Mouse (Mus musculus): ENCODE results near the gene Atraid. TPM values are rescaled to one million over a fixed set of nuclear protein-coding genes. Genes with fewer than 3 reads are reported as not detected.

The Atraid gene
- total and polyA plus RNA-seq, 3 experiments, result 37.2 to 58.0 TPM; not detected in 1

DNA sequence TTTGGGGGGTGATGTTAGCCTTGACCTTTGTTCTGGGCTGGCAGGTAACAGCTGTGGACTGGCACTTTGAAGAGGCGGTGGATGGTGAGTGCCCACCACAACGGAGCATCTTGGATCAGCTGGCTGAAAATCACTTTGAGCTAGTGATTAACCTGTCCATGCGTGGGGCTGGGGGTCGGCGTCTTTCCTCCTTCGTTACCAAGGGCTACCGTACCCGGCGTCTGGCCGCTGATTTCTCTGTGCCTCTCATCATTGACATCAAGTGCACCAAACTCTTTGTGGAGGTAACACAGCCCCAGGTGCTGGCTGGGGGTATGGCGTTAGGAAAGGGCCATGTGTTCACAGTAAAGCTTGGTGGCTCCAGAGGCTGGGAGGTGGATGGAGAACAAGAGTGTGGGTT is 23.7 kb downstream of the Atraid start:
- DNase-seq (ENCODE audit: low read depth, low spot score), result no peak
- Histone ChIP-seq H3K9me3 (replicated peaks; ENCODE audit: insufficient read depth, low read length) (no peaks in the 10 kb centered on the region), H3K27ac (ENCODE audit: control insufficient read depth, low read depth, low read length) (no peak overlapping the region), H3K27me3 (ENCODE audit: control insufficient read depth in 1 of 2, insufficient read depth in 2 of 2, low read length in 2 of 2) (no peaks in the 10 kb centered on the region), H3K4me3 (ENCODE audit: control insufficient read depth in 1 of 2, insufficient read depth in 1 of 2, low read depth in 2 of 2, low read length in 2 of 2) (no peak overlapping the region), H3K9ac (ENCODE audit: control insufficient read depth, low read depth, low read length, poor library complexity, severe bottlenecking) (no peak overlapping the region), H3K4me1 (ENCODE audit: control insufficient read depth in 1 of 2, insufficient read depth in 2 of 2, low read length in 2 of 2) (no peaks in the 10 kb centered on the region), H3K36me3 (ENCODE audit: control insufficient read depth in 1 of 2, insufficient read depth in 2 of 2, low read length in 2 of 2) (peaks cover 0 to 18% of the 10 kb centered on the region in 2 experiments; a peak in 2 of 4 replicates), H3K79me2 (ENCODE audit: control insufficient read depth, insufficient read depth, low read length, poor library complexity) (no peaks in the 10 kb centered on the region)
- TF ChIP-seq USF2 (IDR thresholded peaks at IDR 0.05; ENCODE audit: borderline replicate concordance in 1 of 2, insufficient read depth in 1 of 2, low read depth in 1 of 2, low read length in 2 of 2) (no peak), TAL1 (IDR thresholded peaks at IDR 0.05; ENCODE audit: low read length) (no peak), ZC3H11A (IDR thresholded peaks at IDR 0.05; ENCODE audit: low read depth, low read length) (no peak), MAZ (IDR thresholded peaks at IDR 0.05; ENCODE audit: low read depth, low read length) (no peak), E2F4 (IDR thresholded peaks at IDR 0.05; ENCODE audit: borderline replicate concordance, low read depth, low read length) (no peak), EP300 (IDR thresholded peaks at IDR 0.05; ENCODE audit: low read depth in 1 of 2, low read length in 2 of 2) (no peak), POLR2A (IDR thresholded peaks at IDR 0.05; ENCODE audit: control insufficient read depth in 1 of 2, insufficient read depth in 1 of 2, low read depth in 1 of 2, low read length in 2 of 2, poor library complexity in 1 of 2) (no peak), RAD21 (IDR thresholded peaks at IDR 0.05; ENCODE audit: low read depth, low read length) (no peak), POLR2AphosphoS2 (IDR thresholded peaks at IDR 0.05; ENCODE audit: low read length) (no peak), MAFK (IDR thresholded peaks at IDR 0.05; ENCODE audit: borderline replicate concordance, low read depth, low read length) (no peak), POLR2AphosphoS5 (IDR thresholded peaks at IDR 0.05; ENCODE audit: borderline replicate concordance, low read depth, low read length) (no peak), HCFC1 (IDR thresholded peaks at IDR 0.05; ENCODE audit: low read depth, low read length) (no peak), UBTF (IDR thresholded peaks at IDR 0.05; ENCODE audit: borderline replicate concordance, insufficient read depth, low read depth, low read length) (no peak)

DNA sequence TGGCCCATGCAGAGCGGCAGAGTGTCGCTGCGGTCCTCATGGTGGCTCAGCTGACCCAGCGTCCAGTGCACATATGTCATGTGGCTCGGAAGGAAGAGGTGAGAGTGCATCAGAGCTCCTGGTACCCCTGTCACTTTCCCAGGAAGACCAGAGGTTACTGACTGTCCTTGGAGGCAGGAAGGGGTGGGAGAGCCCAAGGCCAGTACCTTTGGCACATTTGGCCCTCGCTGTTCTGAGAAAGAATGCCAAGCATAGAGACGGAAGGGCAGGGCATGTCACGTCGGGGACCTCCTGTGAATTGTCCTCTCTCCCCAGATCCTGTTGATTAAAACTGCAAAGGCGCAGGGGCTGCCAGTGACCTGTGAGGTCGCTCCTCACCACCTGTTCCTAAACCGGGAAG is 25.1 kb downstream of the Atraid start:
- Histone ChIP-seq H3K9ac (ENCODE audit: control insufficient read depth, low read depth, low read length, poor library complexity, severe bottlenecking) (no peak overlapping the region), H3K27ac (ENCODE audit: control insufficient read depth, low read depth, low read length) (no peak overlapping the region), H3K36me3 (ENCODE audit: control insufficient read depth in 1 of 2, insufficient read depth in 2 of 2, low read length in 2 of 2) (peaks cover 0 to 13% of the 10 kb centered on the region in 2 experiments; a peak in 2 of 4 replicates), H3K4me1 (ENCODE audit: control insufficient read depth in 1 of 2, insufficient read depth in 2 of 2, low read length in 2 of 2) (no peaks in the 10 kb centered on the region), H3K9me3 (replicated peaks; ENCODE audit: insufficient read depth, low read length) (no peaks in the 10 kb centered on the region), H3K27me3 (ENCODE audit: control insufficient read depth in 1 of 2, insufficient read depth in 2 of 2, low read length in 2 of 2) (no peaks in the 10 kb centered on the region), H3K4me3 (ENCODE audit: control insufficient read depth in 1 of 2, insufficient read depth in 1 of 2, low read depth in 2 of 2, low read length in 2 of 2) (no peak overlapping the region), H3K79me2 (ENCODE audit: control insufficient read depth, insufficient read depth, low read length, poor library complexity) (no peaks in the 10 kb centered on the region)
- no peak for DNase-seq (ENCODE audit: low read depth, low spot score)
- TF ChIP-seq MEF2A (IDR thresholded peaks at IDR 0.05; ENCODE audit: extremely low read depth, insufficient replicate concordance, low read depth, low read length, poor library complexity, severe bottlenecking) (no peak), E2F4 (IDR thresholded peaks at IDR 0.05; ENCODE audit: borderline replicate concordance, low read depth, low read length) (no peak), POLR2AphosphoS5 (IDR thresholded peaks at IDR 0.05; ENCODE audit: borderline replicate concordance, low read depth, low read length) (no peak)

All from MEL (cell line).